Mouse (Mus musculus) urinary bladder, adult 18-20 months (tissue): ENCODE measurements around the gene Evi5l.

ENCODE experiments used
- DNase-seq, 2 experiments: peaks; one replicate each; pipeline ENCODE4 v3.0.0; 2022; ENCODE audit warnings: low spot score in 2 of 2, mixed read lengths in 2 of 2

The Evi5l gene

GRCm38 (mm10) chr8:4165852-4166751 lies at the start of gene Evi5l:
Gene Evi5l (plus strand): TSS chr8:4166567.
- peak; percentile 98 to 99 for DNase-seq

- DNase-seq = no peak
Measured at GRCm38 (mm10) chr8:4133798-4134197, 32.6 kb upstream of the Evi5l start, which contains the start of gene Cd209g. Gene Cd209g (plus strand): TSS chr8:4134098.

GRCm38 (mm10) chr8:4139660-4140646 lies 26.4 kb upstream of the Evi5l start:
- peak; percentile 40 to 57 for DNase-seq

- DNase-seq = no peak
Measured at GRCm38 (mm10) chr8:4141721-4142120, 24.6 kb upstream of the Evi5l start.

GRCm38 (mm10) chr8:4147272-4147671 lies 19.1 kb upstream of the Evi5l start:
- no peak for DNase-seq

GRCm38 (mm10) chr8:4154878-4155277 lies 11.5 kb upstream of the Evi5l start:
- no peak for DNase-seq

GRCm38 (mm10) chr8:4162786-4163185 lies 3.6 kb upstream of the Evi5l start:
- no peak for DNase-seq

- DNase-seq = no peak
Measured at GRCm38 (mm10) chr8:4165176-4165851, 1.1 kb upstream of the Evi5l start.

GRCm38 (mm10) chr8:4166881-4167525 lies 636 bp downstream of the Evi5l start:
- no peak for DNase-seq

- no peak for DNase-seq
Measured at GRCm38 (mm10) chr8:4167918-4168317, 1.6 kb downstream of the Evi5l start.

- no peak for DNase-seq
Measured at GRCm38 (mm10) chr8:4172486-4172885, 6.1 kb downstream of the Evi5l start.

- DNase-seq = no peak
Measured at GRCm38 (mm10) chr8:4174018-4174417, 7.7 kb downstream of the Evi5l start.

GRCm38 (mm10) chr8:4183409-4183808 lies 17.0 kb downstream of the Evi5l start:
- DNase-seq = no peak

GRCm38 (mm10) chr8:4186151-4186550 lies 19.8 kb downstream of the Evi5l start:
- DNase-seq = no peak

- DNase-seq = no peak
Measured at GRCm38 (mm10) chr8:4188605-4189004, 22.2 kb downstream of the Evi5l start.

- no peak for DNase-seq
Measured at GRCm38 (mm10) chr8:4189031-4189722, 22.8 kb downstream of the Evi5l start.

GRCm38 (mm10) chr8:4192305-4192704 lies 25.9 kb downstream of the Evi5l start:
- no peak for DNase-seq

- DNase-seq = peak; percentile 72 to 82
Measured at GRCm38 (mm10) chr8:4192807-4193587, 26.6 kb downstream of the Evi5l start.

- no peak for DNase-seq
Measured at GRCm38 (mm10) chr8:4193588-4193894, 27.2 kb downstream of the Evi5l start.

GRCm38 (mm10) chr8:4201321-4201720 lies 35.0 kb downstream of the Evi5l start:
- DNase-seq = no peak
